Mouse (Mus musculus) gastrocnemius, adult 18-20 months (tissue): ENCODE measurements around the gene Sdhc. TPM values are rescaled to one million over a fixed set of nuclear protein-coding genes. Genes with fewer than 3 reads are reported as not detected.

Source experiments
- DNase-seq: peaks from one replicate; pipeline ENCODE4 v3.0.0; 2021; ENCODE audit warnings: low spot score
- long read RNA-seq, 2 experiments: library from polyadenylated mRNA; stranded (forward); transcript quantifications; one replicate each; pipeline ENCODE4 v2.0.0; 2021
- total RNA-seq, 2 experiments: library from RNA; stranded (reverse); gene quantifications; 2 replicates each; pipeline ENCODE4 v1.2.3; 2021

The Sdhc gene
- total RNA-seq = 100 to 1,000 TPM; 667 to 772 TPM
- long read RNA-seq, experiment 1, transcript Sdhc-202 (6 exons, 3,171 nt) = major isoform, 94 of 131 reads
- long read RNA-seq, experiment 1, partial matches to known transcripts = 33 of 131 reads
- long read RNA-seq, experiment 1, other reads (novel, unspliced or antisense) = 3 of 131 reads
- long read RNA-seq, experiment 2, transcript Sdhc-202 (6 exons, 3,171 nt) = major isoform, 53 of 85 reads
- long read RNA-seq, experiment 2, partial matches to known transcripts = 20 of 85 reads
- long read RNA-seq, experiment 2, other reads (novel, unspliced or antisense) = 12 of 85 reads

DNA sequence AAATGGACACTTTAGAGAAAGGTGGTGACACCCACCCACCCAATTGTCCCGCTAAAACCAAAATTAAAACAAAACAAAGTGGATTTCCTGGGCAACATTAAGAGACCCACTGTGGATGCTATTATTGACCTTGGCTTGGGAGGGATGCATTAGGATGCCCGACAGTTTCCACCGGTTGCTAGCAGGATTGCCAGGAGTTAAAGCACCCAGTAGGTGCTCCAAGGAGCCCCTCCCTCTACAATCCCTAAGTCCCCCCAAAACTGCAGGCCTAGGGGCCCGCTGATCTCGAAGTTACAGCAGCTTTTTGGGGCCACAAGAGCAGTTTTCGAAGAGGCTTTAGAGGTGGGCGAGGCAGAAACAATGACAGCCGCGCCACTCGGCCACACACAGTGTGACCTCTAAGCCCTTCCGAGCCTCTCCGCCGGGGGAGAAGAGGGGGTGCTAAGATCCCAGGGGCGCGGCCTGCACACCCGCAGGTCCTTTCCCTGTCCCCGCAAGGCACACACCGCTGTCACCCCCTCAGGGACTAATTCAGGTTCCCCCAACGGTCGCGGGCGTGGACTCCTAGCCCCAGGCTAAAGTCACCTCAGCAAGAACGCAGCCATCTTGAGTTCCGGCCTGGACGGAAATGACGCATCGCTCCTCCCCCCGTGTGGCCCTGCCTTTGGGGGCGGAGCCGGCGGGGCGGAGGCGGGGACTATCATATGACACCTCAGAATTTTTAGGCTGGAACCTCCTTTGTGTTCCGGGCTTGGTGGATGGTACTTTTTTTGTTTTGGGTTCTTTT lies at the start of gene Sdhc, which contains the start of gene Mpz:
Gene Sdhc (minus strand): TSS at position 630 of the 787 bp plus-strand sequence.
Gene Mpz (plus strand): TSS at position 738 of the 787 bp plus-strand sequence.
- DNase-seq = peak; percentile 97

DNA sequence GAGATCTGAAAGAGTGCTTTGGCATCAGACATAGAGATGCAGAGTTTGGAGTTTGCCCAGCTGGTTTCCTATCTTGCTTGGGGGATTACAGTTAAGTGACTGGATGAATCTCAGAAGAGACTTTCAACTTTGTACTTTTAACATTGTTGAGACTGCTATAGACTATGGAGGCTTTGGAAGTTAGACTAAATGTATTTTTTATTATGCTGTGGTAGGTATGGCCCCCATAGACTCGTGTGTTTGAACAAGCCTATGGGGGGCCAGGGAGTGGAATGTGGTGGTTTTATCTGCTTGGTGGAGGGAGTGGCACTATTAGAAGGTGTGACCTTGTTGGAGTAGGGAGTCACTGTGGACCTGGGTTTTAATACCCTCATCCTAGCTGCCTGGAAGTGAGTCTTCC lies 49.1 kb upstream of the Sdhc start:
- no peak for DNase-seq

DNA sequence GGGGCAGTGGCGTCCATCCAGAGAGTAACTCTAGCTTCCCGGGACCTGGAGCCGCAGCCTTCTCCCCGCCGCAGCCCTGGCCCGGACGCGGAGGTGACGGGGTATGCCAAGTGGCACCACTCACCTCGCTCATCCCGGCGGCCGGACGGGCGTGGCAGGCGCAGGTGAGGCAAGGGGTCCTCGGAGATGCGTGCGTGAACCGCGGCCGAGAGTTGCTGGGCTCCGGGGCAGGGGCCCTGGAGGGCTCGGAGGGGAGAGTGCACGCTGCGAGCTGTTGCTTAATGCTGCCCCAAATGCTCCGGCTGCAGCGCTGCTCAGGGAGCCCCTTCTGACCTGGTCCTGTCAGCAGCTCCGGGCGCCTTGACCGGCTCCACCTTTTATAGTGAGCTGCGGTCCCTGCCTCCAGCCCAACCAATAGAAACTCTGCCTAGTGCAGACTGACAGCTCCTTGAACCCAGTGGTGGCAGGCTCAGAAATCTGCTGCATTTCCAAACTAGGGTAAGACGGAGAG lies 45.5 kb upstream of the Sdhc start, which contains the start of gene Pcp4l1:
Gene Pcp4l1 (minus strand): TSS at position 382 of the 511 bp plus-strand sequence.
- peak; percentile 62 for DNase-seq

DNA sequence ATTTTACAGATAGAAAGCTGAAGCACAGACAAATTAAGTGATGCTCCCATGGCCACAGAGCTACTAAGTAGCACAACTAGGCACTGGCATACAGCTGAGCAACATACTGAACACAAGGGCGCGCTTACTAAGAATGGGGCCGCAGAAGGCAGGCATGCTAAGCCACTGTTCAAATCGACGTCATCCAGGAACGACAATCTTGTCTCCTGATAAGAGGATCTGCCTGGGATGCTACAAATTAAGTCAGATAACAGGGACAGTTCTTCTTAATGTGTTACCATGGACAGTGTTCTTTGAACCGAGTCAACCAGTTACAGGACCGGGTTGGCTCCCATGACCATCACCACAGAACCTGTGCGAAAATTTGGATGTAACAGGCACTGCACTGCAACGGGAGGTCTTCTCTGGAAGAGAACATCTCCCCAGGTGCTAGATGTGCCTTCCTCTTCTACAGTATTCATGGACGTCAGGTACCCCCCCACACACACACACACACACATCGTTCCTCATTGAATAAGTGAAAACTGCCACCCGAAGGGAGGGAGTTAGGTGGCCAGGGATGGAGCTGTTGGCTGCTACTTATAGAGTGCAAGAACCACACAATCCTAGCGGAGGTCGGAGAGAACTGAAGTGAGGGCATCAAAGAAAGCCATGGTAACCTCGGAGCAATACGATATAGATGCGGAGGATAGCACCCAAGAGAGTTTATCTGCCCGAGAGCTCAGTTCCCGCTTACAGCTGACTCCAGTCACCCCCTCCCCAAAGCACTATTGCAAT lies 44.8 kb upstream of the Sdhc start:
- no peak for DNase-seq

DNA sequence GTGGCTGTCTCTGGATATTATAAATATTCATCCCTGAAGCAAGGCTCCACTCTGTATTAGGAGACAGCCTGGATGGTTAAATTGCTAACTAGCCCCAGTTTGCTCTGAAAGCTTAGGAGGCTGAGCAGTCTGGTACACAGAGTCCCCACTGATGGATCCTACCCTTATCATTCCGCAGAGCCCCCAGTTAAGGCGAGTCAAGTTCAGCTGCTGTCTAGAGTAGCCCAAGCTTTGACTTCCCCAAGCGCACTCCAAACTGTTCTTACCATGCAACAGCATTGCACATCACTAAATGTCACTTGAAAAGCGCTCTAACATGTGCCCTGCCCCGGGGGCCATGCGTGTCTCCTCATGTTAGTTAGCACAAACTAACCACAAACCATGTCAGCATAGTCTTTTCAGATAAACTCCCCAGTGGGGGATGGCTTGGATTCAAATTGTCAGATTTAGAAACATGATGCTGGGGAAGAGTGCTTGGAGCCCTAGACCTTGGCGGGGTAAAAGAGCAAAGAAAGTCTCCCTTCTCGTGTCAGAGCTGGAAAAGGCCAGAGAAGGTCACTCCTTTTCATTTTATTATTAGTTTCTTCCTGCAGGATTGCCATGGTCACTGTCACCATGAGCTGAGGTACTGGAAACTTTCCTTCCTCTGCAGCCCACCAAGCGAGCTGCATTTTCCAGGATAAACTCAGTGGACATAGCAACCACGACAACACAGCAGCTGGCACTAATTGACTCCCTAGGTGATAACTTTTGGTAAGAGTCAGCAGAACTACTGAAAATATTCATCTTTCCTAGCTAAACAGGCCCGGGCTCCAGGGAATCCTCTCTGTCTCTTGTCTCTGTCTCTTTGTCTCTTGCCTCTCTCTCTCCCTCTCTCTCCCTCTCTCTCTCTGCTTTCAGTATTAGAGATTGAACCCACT lies 43.8 kb upstream of the Sdhc start:
- no peak for DNase-seq

DNA sequence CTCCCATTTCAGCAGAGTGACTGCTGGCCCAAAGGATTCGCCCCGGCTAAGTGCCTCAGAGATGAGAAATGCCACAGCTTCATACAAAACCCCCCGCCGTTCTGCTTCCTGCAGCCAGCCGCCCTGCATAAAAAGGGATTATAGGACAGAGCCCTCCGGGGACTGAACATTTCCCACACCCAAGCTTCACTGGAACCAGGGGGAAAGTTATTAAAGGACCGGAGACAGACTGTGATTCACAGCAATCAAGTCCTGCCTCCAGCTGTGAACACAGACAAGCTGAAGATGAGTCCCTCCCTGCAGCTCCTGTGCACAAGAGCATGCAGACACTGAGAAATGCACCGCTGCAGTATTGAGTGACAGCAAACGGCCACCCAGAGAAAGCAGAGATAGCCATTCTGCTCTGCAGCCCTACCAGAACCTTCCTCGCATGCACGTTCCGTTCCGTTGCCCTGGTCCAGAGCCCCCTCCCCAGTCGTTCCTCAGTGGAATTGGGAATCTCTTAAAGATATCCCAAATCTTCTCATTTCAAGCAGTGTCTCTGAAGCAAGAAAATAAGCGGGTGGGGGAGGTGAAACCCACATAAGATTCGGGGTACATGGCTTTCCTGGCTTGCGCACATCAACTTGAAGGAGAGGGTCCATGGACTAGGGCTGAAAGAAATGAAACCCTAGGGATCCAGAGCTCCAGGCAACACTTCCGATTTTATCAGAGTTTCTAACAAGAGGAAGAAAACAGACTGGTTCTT lies 42.9 kb upstream of the Sdhc start:
- no peak for DNase-seq

DNA sequence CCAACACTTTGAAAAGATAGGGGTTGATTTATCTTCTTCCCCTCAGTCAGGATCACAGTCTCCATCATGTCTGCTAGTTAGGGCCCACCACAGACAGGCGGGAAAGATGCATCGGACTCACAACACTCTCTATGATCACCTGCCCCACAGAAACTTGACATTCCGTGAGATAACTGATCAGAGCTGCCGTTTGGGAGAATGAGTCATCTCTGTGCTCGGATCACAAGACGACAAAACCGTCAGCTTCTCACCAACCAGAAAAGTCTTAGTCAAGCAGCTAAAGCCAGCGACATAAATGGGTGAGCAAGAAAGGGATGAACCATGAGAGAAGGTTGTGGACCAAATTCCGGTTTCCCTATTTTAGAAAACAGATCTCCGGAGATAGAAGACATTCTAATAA lies 41.9 kb upstream of the Sdhc start:
- DNase-seq = no peak

DNA sequence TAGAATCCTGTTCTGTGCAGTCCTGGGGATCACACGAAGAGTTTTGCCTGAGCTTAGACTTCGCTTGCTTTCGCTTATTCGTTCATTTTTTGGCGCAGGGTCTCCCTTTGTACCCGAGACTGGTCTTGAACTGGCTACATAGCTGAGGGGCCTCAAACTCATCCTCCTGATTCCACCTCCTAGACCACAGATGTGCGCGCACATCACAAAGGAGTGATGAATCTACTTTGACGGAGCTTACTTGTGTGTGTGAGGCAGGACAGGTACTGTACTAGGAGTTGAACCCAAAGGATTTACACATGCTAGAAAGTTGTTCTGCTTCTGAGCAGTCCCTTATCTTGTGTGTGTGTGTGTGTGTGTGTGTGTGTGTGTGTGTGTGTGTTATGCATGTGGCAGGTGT lies 40.4 kb upstream of the Sdhc start:
- DNase-seq = no peak

DNA sequence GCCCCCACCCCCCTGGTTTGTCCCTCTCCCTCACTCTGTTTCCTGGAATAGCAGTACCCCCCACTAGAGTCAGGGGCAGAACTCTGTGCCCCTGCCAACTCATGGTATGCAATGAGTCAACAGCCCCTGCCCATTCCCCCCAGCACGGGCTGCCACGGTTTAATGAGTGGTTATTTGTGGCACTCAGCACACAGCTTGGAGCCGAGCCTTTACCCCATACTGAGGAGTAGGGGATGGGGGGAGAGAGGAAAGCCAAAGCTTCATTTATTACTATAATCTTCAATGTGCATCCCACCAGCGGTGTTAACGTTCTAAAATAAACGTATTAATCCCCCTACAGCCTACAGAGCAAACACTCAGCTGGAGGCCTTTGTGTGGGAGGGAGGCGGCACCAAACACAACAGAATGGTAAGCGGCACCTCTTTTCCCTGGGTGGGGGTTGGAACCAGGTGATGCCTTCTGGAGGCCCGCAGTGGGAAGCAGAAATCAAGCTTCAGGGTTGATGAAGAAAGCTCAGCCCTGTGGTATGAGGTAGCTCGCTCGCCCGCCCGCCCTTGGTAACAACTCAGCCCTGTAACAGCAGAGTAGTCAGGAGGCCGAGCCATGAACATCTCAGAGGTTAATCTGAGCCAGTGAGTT lies 39.2 kb upstream of the Sdhc start:
- DNase-seq = no peak

DNA sequence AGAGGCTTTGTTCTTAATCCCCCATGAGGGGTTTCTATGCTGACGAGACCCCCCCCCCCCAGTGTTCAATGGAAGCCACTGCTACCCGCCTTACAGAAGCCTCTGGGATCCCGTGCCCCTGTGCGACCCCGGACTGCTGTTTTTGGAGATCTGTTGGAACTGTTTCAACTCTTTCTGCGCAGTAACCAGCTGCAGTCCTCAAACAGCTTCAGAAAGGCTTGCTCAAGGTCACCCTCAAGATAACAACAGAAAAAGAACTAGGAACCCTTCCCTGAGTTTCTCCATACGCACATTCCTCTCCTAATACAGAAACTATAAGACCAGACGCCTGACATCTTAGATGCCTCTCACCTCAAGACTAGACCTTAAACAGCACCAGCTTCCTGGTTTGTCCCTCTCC lies 38.6 kb upstream of the Sdhc start:
- DNase-seq = no peak

DNA sequence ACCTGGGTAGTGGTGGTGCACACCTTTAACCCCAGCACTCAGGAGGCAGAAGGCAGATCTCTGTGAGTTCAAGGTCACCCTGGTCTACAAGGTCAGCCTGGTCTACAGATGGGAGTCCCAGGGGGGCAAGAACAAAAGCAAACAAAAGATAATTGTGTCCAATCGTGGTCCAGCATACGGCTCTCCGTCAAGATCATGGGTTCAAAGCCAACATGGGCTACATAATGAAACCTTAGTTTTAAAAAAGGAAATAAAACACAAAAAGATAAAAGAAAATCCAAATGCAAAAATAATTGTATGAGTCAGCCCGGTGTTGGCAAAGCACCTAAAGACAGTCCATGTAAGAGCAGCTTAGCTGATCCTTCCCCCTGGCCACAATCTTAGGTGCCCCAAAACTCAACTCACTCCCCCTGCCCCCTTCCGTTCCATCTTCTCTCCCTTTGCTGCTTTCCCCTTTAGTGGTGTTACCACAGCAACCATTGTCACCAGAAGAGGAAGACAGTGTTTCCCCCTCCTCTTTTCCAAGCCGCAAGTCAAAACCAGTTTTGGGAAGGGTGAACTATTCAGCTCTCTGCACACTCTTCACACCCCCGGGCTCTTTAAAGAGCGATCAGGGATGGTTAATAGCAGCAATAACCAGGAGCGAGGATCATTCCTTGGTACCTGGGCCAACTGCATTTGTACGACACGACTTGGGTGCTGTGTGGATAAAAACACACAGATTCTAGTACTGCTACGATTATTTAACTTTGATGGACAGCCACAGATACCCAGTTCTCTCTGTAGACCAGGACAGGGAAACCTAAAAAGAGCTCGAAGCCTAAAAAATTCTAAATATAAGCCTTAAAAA lies 37.7 kb upstream of the Sdhc start:
- DNase-seq = no peak

DNA sequence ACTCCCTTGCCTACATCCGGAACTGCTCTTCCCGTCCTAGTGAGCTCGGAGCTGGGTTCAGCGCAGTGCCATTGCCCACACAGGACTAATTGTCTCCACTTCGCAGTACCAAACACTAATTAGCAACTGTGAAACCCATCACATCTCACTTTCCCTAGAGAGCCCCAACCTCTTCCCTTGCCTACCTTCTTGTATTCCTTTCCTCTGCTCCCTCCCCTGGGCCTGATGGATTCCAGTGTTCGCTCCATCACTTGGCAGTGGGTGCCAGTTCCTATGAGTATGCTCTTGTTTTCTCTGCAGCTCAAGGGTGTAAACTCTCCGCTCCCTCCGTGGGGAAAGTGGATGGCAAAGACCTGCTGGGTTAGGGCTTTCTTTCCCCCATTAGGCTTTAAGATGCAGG lies 35.3 kb upstream of the Sdhc start:
- no peak for DNase-seq

DNA sequence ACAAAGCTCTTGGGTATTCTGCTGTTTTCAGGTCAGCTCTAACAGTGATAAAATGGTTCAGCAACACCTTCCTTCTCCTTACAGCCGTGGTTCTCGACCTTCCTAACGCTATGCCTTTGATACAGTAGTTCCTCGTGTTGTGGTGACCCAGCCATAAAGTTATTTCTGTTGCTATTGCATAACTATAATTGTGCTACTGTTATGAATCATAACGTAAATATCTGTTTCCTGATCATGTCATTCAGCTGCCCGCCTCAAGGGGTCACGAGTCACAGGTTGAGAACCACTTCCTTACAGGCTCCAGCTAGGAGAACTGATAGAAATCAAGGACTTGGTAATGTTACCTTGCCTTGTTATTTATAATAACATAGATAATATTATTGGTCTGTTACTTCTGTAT lies 33.9 kb upstream of the Sdhc start:
- peak; percentile 50 for DNase-seq

DNA sequence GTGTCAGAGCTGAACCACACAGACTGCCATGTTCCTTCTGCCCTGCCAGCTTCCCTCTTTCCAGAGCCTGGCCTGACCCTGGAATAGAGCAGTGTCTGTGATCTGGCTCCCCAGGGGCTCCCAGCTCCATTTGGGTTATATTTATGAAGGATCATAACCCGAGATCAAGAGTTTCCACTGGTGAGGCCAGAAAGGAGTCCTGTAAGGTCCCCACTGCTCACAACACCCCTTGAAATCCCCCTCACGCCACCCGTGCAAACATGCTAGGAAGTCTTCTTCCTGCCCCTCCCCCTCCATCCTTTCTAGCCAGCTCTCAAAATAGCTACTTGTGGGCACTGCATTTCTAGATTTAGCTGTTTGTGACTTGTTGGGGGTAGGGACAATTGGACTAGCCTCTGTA lies 33.2 kb upstream of the Sdhc start:
- DNase-seq = peak; percentile 61

DNA sequence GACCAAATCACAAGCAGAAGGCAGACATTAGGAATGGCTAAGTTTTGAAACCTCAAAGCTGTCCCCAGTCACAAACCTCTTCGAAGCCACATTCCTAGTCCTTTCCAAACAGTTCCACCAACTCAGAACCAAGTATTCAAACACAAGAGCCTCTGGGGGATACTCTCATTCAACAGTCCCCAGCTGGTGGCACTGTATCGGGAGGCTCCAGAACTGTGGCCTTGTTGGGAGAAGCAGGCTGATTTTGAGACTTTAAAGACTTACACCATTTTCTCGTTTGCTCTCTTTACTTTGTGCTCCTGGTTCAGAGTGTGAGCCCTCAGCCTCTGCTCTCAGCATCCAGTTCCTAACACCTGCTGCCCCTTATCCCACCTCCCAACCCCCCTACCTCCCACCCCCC lies 32.6 kb upstream of the Sdhc start:
- no peak for DNase-seq

DNA sequence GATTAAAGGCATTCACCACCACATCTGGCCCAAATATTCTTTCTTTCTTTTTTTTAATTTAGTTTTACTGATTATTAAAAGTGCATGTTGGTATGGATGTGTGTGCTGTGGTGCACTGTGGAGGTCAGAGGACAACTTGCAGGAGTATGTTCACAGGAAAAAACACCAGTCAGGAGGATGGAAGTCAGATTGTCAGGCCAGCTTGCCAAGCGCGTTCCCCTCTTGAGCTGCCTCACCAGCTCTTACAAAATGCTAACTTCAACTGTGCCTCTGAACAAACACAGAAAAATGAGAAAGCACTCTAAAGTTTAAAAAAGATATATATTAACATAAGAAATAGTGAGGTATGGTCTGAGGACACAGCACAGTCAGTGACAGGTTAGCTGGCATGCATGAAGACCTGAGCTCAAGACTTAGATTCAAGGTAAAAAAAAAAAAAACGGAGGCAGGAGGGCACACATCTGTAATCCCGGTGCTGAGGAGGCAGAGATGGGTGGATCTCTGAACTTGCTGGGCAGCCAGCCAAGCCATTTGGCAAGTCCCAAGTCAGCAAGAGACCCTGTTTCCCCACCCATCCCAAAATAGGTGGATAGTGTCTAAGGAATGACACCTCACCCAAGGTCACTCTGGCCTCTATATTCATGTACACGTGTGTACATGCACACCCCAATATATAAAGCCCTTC lies 29.2 kb upstream of the Sdhc start:
- DNase-seq = no peak

DNA sequence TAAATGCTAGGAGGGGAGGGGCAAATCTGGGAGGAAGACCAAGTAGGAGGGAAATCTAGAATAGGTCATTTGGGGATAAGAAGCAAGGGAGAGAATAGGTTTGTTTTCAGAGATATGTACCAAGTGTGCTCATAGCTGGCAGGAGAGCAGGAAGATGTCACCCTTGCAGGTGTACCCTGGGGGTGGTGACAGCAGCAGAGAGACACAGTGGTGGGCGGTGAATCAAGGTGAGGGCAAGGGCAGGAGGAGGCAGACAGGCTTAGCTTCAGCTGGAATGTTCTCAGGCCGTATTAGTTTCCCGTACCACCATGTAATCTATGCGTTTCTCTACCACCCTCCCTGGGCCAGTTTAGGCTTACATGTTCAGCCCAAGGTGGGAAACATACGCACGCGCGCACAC lies 22.4 kb upstream of the Sdhc start:
- DNase-seq = no peak

DNA sequence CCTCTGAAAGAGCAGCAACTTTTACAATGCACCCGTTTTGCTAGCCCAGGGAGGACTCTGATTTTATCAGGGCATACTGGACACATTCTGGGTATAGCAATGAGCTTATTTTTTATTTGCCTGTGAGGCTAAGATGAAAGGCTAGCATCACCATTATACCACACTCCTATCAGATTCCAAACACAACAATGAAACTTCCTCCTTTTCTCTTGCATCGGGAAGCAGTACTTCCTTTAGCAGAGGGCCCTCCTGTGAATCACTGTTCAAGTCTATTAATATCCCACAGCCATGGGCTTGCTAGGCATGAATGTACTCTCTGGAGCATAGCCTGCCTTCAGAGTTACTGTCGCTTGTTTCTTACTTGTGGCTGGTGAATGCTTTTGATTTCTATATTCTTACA lies 20.7 kb upstream of the Sdhc start:
- DNase-seq = no peak
